Mouse (Mus musculus) B cell, adult 2 months (primary cell): ENCODE results near the gene Gcnt1.
A peak's percentile ranks its signal among the peaks of the same experiment; 100 is the strongest.

Experiments
- DNase-seq, 2 experiments: peaks; one replicate each; pipeline ENCODE4 v3.0.0; 2022

Gene Gcnt1

DNA sequence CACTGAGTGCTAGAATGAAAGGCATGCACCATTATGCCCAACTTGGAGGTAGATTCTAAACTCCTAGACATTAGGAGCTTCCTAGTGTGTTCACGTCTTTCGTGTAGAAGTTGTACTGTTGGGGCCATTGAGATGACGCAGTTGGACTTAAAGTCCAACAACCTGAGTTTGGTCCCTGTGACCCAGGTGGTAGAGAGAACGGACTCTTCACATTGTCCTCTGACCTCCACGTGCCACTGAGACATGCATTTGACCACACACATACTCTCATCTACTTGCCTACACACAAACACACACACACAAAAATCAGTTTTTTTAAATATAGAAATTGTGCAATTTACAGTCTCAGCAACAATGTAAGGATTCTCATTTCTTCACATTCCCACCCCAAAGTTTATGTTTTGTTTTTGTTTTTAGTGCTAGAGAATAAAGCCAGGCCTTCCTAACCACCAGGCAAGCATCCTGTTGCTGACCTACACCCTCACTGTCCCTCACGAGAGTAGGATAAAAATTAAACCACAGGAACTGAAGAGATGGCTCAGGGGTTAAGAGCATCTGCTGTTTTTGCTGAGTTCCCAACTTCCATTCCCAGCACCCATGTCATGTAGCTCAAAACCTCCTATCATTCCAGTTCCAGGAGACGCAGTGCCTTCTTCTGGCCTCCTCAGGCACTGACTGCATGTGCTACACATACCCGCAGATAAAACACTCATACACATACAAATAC is 6.1 kb downstream of the Gcnt1 start:
- DNase-seq, result no peak

DNA sequence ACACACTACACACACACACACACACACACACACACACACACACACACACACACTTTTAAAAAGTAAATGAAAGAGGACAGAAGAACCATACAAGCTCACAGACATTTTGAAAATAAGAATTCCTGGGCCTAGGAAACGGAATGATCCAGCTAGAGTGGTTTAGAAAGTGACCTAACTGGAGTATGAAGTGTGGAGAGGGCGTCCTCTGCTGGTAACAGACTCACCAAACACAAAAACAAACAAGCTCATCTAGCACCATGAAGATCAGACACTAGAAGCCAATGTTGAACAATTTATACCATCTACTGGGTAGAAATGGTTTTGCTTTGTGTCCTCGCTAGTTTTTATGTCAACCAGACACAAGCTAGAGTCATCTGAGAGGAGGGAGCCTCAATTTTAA is 7.9 kb downstream of the Gcnt1 start:
- DNase-seq, result peak; percentile 48 to 54

DNA sequence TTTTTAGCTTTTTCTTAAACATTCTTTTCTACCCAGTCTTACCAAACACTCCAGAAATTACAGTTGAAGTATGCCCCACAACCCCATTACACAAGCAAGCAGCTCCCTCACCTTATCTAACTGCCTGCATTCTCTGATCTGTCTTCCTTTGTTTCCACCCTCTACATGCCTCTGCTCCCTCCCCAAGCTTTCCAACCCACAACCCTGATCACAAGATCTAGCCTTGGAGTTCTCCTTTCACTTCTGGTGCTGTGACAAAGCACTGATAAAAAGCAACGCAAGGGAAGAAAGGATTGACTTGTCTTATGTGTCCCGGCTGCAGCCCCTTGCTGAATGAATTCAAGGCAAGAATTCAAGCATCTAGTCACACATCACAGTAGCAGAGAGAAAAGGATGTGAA is 11.5 kb downstream of the Gcnt1 start:
- no peak for DNase-seq

DNA sequence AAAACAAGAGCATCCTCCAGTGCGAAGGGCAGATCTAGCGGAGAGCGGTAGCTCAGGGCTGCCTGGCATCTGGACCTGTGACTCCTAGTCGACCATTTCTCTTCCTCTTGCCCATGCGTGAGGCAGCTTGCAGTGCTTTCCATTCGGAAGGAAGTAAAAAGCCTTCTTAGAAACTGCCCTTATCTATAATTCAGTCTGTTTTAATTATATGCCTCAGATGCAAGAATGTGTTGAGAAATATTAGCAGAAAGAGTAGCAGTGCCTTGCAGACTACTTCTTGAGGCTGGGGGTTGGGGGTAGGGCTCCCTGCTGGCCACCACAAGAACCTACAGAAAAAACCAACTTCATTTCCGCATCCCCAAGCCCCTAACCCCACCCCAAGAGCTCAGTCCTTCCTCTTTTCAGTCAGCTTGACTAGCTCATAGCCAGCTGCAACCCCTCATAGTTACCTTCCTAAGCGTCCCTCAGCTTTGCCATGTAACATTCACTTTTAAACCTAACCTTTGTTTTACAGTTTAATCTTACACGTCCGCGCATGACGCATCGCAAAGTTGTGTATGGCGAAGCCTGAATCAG is 13.2 kb downstream of the Gcnt1 start:
- peak; percentile 52 to 60 for DNase-seq

DNA sequence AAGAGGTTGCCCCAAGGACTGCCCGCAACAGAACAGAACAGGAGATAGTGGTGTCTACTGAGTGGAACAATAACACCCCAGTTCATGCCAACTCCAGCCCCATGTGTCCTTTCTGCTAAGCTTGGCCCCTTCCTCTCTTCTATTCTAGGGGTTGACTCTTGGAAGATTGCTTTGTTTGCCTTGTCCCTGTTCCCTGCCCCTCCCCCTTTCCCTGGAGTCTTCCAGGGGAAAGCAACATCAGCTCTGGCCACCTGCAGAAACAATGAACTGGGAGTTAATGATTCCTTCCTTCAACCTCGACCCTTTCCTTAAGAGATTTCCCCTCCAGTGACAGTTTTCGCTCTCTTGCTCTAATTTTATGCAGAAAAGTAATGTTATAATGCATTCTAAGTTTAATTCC is 15.3 kb downstream of the Gcnt1 start:
- no peak for DNase-seq

DNA sequence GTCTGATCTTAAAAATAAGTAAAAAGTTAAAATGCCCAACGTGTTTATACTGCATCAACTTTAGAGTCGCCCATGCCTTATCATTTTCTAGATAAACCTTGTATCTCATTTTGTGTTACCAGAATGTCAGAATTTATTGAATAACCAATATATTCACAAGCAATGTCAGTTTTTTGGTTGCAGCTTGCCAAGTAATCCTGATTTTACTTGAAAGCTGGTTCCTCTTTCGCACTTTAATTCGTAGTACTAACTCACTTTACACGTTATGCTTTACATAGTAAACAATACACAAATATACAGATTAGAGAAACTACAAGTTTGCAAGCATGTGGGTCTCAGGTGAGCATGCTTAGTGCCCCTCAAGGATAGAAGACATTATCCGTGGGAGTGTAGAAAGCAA is 15.7 kb downstream of the Gcnt1 start:
- DNase-seq, result no peak

DNA sequence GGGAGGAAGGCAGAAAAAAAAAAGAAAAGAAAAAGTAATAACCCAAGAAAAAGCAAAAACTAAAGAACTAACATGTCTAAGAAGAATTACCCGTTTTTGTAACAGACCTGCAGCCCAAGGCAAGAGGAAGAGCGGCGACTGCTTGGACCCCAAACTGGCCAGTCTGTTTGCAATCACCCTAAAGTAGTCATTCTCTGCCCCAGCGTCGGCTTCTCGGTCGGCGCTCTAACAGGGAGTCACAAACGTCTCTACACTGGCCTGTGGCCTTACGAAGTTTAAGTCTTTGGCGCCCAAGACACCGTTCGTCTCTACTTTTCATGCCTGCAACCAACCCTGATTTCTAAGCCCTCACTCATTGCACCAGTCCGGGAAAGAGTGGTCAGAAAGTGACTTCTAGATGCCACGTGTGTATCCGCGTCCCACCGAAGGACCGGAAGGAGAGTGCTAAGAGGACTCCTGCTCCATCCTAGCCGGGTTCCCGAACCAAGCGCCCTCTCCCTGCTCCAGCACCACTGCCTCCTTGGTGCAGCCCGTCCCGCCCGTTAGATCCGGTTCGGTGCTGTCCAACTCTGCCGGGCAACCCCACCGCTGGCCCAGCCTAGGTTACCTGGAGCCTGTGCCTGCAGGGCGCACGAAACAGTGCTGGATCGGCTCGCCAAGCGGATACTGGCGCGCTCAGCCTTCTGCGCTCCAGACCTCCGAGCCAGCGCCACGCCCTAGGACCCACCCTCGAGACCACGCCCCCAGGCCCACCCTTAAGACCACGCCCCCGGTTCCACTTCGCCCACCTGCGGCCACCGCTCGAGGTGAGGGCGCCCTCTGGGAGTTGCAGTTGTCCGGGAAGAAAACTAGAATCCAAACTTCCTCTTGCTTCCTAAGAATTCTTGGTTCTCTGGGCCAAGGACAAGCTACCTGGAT is 16.4 kb downstream of the Gcnt1 start:
- DNase-seq, result peak; percentile 85 to 86

DNA sequence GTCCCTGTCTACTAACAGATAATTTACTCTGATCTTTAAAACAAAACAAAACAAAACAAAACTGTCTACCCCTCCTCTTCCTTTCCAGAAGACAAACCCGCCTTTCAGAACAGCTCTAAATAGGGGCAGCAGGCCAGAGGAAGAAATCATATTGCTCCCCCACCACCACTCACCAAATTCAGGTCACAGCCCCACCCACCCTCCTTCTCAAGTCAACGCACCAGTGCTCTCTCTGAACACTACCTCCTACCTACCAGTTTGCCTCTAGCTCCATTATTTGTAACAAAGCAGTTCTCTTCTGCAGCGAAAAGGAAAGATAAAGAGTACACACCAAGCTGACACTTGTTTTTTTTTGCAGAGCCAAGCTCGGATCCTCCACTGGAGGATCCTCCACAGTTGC is 17.3 kb downstream of the Gcnt1 start:
- peak; percentile 45 to 51 for DNase-seq

DNA sequence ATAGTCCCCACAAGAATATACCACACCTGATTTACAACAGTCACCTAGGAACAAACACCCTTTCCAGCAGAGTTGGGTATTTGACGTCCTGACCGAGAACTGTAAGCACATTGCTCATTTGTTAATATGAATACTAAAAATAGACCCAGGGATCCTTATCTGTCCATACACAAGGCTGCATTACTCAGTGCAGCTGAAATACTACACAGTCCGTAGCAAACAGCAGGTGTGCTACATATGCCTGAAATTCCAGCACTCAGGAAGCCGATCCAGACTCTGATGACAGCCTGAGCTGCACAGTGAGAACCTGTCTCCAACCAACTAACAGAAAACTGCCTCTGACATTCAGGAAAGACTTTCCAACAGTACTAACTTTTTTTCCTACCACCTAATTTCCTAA is 17.8 kb downstream of the Gcnt1 start:
- DNase-seq, result no peak

DNA sequence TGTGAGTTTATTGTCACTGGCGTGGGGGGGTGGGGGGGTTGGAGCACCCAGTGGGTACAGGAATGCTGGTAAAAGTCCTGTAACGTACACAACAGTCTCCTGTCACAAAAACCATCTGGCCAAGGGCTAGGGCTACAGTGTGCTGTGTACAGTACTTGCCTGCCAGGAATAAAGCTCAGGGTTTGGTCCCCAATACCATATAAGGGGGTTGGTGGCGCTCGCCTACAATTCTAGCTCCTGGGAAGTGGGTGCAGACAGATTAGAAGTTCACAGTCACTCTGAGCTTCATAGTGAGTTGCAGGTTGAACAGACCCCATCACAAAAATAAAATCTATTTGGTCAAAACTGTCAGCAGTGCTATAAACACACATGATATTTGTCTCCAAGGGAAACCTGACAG is 18.3 kb downstream of the Gcnt1 start:
- DNase-seq, result no peak

DNA sequence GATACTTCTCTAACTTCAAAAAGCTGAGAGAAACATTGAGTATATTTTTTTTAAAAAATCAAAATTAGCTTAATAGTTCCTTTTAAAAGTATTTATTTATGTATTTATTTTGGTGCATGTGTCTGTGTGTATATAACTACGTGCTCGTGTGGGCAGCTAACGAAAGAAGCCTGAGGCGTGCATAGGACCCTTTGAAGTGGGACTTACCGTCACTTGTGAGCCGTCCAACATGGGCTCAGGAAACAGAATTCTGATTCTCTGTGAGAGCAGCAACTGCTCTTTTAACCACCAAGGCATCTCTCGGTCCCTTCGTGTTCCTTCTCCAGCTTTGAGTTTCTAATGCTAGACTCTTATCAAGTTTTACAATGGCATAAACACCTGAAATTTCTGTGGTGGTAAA is 18.9 kb downstream of the Gcnt1 start:
- no peak for DNase-seq

DNA sequence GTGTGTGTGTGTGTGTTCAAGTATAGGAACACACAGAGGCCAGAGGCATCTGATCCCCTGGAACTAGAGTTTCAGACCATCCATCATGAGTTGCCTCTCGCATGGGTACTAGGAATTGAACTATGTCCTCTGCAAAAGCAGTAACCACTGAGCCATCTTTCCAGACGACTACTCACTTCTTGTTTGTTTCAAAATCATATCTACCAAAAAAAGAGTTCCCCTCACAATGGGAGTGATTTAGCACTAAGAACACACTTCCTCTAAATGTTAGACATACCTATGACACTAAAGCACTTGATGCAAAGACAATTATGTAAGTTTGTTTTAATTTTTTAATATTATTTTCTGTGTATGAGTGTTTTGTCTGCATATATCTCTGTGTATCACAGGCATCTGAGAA is 24.8 kb downstream of the Gcnt1 start:
- DNase-seq, result no peak

DNA sequence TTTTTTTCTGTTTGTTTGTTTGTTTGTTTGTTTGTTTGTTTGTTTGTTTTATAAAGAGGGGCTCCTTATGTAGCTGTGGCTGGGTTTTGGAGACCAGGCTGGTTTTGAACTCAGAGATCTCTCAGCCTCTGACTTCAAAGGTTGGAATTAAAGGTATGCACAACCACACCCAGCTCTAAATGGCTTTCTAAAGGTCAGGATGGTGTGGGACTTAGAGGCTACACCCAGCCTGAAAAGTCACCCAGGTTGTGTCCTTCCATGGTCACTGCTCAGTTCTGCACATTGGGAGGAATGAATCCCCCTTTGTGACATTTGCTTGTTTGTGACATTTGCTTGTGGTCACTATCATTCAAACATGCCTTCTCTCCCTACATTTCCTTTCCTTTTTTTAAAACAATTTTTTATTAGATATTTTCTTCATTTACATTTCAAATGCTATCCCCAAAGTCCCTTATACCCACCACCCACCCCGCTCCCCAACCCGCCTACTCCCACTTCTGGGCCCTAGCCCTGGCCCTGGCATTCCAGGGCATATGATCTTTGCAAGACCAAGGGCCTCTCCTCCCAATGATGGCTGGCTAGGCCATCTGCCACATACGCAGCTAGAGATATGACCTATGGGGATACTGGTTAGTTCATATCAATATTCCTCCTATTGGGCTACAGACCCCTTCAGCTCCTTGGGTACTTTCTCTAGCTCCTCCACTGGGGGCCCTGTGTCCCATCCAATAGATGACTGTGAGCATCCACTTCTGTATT is 25.7 kb downstream of the Gcnt1 start:
- no peak for DNase-seq

DNA sequence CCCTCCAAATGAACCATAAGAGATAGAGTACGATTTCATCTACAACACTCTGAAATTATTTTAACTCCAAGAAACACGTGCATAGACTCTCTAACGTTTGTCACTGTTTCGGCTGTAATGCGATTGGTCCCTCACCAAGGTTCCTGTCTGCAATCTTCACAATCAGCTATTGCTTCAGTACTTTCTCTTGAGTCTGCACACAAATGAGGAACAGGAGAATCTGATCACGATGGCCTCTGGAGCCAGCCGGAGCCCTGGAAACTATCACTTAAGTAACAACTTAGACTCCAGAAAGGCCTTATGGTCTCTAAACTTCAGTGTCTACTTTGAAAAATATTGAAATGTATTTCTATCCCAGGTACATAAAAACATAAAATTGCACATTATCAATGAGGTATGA is 27.8 kb downstream of the Gcnt1 start:
- no peak for DNase-seq

DNA sequence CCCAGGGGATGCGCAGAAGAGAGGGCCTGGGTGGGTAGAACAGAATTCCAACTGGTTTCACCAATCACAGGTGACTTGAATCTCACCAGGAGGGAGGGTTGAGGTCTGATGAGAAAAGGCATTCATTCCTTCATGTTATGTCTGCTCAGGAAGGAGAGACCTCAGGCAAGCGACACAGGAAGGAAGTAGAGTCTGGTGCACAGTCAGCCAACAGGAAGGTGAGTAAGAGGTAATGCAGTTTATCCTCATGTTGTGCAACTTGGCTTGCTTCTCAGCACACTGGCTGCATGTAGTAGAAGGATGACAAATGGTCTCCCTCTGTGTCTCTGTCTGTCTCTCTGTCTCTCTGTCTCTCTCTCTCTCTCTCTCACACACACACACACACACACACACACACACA is 33.1 kb downstream of the Gcnt1 start:
- DNase-seq, result peak; percentile 34 to 35

DNA sequence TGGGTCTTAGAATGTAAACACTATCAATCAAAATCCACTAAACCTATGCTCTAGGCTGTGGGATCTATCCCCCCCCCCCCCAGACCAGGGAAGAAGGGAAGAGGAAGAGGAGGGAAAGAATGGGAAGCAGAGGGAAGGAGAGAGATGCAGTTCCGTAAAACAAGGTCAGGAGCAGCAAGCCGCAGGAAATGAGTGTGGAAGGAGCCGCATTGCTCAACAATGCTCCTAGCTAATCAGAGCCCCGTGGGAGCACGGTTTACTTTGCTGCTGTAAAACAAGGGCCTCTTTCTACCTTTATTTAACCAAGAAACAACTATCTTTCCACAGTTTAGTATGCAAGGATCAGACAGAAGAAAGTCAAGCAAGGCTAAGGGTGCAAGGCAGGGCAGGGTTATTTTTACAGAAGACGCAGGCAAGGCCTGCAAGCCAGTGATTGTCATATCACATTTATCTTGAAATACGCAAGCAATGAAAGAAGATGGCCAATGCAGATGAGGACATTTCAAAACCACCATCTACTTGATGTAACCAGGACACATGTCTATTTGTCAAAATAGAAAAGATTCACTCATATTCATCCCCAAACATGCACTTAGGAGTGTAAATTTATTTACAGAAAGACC is 35.5 kb downstream of the Gcnt1 start:
- DNase-seq, result no peak

DNA sequence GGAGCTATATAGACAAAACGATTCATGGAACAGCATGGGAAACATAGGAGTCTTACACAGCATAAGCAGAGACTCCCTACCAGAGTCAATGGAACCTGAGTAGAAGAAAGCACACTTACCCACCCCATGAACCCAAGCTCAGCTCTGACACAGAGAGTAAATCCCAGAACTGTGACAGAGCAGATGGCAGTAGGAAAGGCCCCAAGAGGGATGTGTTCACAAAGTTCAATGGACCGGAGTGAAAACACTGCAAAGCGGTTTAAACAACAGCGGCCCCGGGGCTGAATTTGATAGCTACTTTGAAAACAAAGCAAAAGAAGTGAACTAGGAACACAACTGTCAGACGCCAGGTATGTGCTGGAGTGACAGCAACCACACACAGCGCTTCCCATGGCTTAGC is 36.0 kb downstream of the Gcnt1 start:
- no peak for DNase-seq

DNA sequence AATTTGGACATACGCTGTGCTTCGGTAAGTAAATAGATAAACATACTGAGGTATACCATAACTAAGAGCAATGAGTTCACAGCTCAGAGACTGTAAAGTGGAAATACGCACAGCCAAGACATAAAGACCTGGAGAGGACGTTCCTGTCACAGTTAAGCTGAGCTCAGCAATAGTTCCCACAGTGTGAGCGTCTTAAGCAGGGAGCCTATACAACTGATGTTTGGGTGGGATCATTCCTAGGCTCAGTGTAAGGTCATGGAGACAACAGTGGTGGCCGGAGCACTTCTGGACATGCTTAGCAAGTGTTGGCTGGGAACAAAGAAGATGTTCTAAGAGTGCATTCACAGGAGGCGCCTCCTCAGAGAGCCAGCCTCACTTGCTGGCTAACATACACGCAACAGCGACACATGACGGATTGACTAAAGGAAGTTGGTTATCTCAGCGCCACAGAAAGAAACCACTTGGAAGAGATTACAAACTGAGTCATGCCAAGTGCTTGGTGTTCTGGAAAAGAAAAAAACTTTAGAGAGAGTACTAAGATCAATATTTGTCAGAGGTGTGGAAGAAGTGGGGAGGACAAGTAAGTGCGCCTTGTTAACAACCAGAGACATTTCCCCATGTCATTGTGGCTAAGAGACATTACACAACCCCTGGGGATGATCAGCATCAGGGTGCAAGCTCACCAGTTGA is 37.9 kb downstream of the Gcnt1 start:
- no peak for DNase-seq

DNA sequence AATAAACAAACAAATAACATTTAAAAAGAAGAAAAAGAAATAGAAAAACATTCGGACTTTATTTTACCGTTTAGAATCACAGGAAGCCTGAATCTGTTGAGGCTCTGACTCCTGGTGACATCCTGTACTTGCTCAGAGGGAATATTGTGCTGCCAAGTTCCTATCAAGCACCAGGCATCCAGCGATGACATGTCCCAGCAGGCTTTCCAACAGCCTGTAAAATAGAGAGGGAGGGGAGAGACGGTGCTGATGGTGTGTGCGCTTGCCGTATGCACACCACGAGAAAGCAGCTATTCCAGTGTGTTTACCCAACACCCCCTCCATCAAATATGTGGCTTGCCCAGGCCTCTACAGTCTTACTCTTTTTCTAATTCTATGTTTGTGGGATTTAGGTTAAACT is 39.6 kb downstream of the Gcnt1 start:
- DNase-seq, result no peak

DNA sequence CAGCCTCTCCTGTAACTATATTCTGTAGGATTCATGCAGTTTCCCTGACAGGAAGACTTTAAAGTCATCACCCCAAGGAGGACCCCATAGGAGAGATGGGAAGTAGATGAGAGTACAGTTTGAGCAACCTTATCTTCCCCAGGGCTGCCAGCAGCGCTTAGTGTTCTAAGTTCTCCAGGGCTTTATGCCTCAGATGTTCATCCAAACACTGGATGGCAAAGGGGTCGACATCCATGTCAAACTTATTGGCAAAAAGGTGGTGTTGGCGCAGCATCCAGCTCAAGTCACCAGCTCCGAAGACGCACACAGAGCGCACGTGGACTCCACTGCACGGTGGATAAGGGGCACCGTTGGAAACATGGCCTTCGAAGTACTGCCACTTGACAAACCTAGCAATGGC is 43.7 kb downstream of the Gcnt1 start:
- DNase-seq, result no peak

DNA sequence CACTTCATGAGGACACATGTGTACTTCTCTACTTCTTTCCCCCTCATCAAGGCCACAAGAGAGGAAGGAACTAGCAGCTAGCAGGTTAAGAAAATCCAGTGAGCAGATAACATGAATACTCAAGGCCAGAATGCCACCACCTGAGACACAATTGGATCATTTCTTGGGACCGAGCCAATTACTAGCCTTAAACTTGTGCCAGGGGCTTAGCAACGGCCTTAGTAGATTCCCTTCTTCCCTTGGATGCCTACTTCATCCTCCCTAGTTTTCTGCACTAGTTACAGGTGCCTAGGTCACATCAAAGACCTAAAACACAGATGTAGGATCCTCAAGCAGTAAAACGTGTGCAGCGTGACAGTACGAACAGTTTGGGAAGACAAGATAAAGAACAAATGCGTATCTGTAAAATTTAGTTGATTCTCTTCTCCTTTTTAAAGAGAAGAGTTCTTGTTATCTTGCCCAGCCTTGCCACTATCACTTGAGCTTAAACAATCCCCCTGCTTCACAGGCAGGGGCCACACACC is 44.7 kb downstream of the Gcnt1 start:
- no peak for DNase-seq

DNA sequence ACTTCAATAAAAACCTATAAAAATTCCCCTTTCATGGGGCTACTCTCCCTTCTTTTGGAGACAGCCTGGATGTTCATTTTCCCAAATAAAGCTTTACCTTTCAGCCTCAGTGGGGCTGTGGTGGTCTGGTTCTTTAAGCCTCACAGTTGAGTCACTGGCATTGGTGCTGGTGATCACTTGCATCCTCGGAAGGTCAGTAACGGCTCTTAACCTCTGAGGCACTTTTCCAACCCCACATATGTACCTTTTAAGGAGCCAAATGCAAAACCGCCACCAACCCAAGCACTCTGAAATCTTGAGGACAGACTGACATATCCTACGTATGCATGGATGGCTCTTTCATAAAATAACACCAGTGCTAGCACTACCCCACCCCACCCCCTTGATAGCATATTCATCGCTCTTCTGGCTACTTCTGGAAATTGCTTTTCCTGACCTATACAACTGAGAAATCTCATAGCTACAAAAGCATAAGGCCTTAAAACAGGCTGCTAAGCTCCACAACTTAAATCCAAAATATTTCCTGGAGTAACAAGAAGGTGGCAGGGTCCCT is 48.9 kb downstream of the Gcnt1 start:
- no peak for DNase-seq
